In the genomic region with DNA sequence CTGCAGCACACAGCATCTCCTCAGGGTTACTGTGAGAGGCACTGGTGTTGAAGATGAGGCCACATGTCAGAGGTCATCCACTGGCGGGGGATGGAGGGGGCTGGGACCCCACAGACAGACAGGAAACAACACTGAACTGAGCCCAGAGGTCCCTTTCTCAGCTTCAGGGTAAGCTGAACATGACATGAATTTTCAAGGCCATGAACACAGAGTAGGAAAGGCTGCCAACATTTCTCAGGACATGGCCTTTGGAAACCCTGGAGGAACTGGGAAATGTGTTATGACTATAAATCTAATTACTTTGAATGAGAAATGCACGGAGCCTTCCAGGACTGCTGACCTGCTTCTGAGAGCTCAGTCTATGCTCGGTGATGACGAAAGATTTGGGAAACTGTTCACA, we compare ENCODE assay signal across 10 mouse cellular contexts.
A peak's percentile ranks its signal among the peaks of the same experiment; 100 is the strongest.
DNase-seq lines count a peak whose midpoint lies in the region; ATAC-seq and TF ChIP-seq lines count a peak whose summit lies in the region.
"Had no signal": no experiment of that assay in that cellular context is flagged by ENCODE, and none has a peak within 500 bp of the region (broad histone marks: within the 10 kb centered on the region; RNA-seq: fewer than 3 reads in every experiment).

No protein-coding gene starts in this region.

- no peak overlapping the region for H3K9ac ChIP-seq in hindbrain, embryonic 15.5 days
- no peak overlapping the region for H3K9ac ChIP-seq in hindbrain, embryonic 12.5 days
- H3K9ac ChIP-seq in heart, adult 2 months (ENCODE audit: low read depth, low read length) = no peak overlapping the region
- H3K9ac ChIP-seq: embryonic facial prominence, embryonic 12.5 days had no signal

- peaks cover 3% of the 10 kb centered on the region; the same call in 1 of the 2 replicates for H3K4me1 ChIP-seq in hindbrain, embryonic 15.5 days (replicated peaks)
- no peaks in the 10 kb centered on the region for H3K4me1 ChIP-seq in hindbrain, embryonic 12.5 days
- H3K4me1 ChIP-seq in heart, adult 2 months (ENCODE audit: control insufficient read depth, insufficient read depth, low read length) = no peaks in the 10 kb centered on the region
- H3K4me1 ChIP-seq: embryonic facial prominence, embryonic 12.5 days had no signal

- DNase-seq in MN1 (ENCODE audit: low spot score) = peak; percentile 59
- peak; percentile 61 for DNase-seq in fibroblast of lung, adult 2 months (ENCODE audit: low read depth)
- peak; percentile 40 to 58 for DNase-seq in kidney, postnatal 36 days
- DNase-seq in yolk sac, embryonic 10.5 days (ENCODE audit: low spot score) = no peak
- DNase-seq in heart, adult 9 months (ENCODE audit: low spot score in 2 of 2) = no peak
- DNase-seq in heart, adult 2 months = no peak

- TF ChIP-seq POLR2A in heart, adult 2 months (IDR thresholded peaks at IDR 0.05; ENCODE audit: insufficient read depth, low read depth, low read length) = no peak

- TF ChIP-seq EP300 in heart, adult 2 months (IDR thresholded peaks at IDR 0.05; ENCODE audit: insufficient read depth, low read depth, low read length) = no peak

- TF ChIP-seq CTCF in heart, adult 2 months (IDR thresholded peaks at IDR 0.05) = no peak

- H3K4me3 ChIP-seq in hindbrain, embryonic 15.5 days = no peak overlapping the region
- H3K4me3 ChIP-seq in hindbrain, embryonic 12.5 days = no peak overlapping the region
- H3K4me3 ChIP-seq in heart, adult 2 months = no peak overlapping the region
- H3K4me3 ChIP-seq: embryonic facial prominence, embryonic 12.5 days had no signal

- no peak overlapping the region for H3K27ac ChIP-seq in hindbrain, embryonic 15.5 days (replicated peaks)
- H3K27ac ChIP-seq in hindbrain, embryonic 12.5 days = no peak overlapping the region
- no peak overlapping the region for H3K27ac ChIP-seq in heart, adult 2 months
- H3K27ac ChIP-seq: embryonic facial prominence, embryonic 12.5 days had no signal

- ATAC-seq in hindbrain, embryonic 15.5 days (ENCODE audit: low FRiP score, low read depth) = peak; percentile 45; the same call in 1 of the 2 replicates
- ATAC-seq in hindbrain, embryonic 12.5 days (ENCODE audit: low FRiP score) = no peak
- ATAC-seq: intestine, postnatal 0 days had no signal

- H3K79me2 ChIP-seq in heart, adult 2 months (replicated peaks; ENCODE audit: control insufficient read depth, insufficient read depth, low read length) = no peaks in the 10 kb centered on the region

- H3K4me2 ChIP-seq in hindbrain, embryonic 15.5 days = no peak overlapping the region
- H3K4me2 ChIP-seq in hindbrain, embryonic 12.5 days (replicated peaks) = no peak overlapping the region
- H3K4me2 ChIP-seq: embryonic facial prominence, embryonic 12.5 days had no signal

- H3K9me3 ChIP-seq in hindbrain, embryonic 15.5 days = no peaks in the 10 kb centered on the region
- H3K9me3 ChIP-seq in hindbrain, embryonic 12.5 days (replicated peaks) = no peaks in the 10 kb centered on the region
- H3K9me3 ChIP-seq: embryonic facial prominence, embryonic 12.5 days had no signal

- WGBS in hindbrain, embryonic 15.5 days = 49% methylated on average over 4 of the region's 4 CpGs
- 65% methylated on average over 4 of the region's 4 CpGs for whole genome bisulfite sequencing in hindbrain, embryonic 12.5 days
- 75% methylated on average over 4 of the region's 4 CpGs for WGBS in heart, adult 2 months

- intact Hi-C loops in heart, adult 2 months (cut with DNase I) = no loop called here

- no peaks in the 10 kb centered on the region for H3K27me3 ChIP-seq in hindbrain, embryonic 15.5 days
- no peaks in the 10 kb centered on the region for H3K27me3 ChIP-seq in hindbrain, embryonic 12.5 days
- H3K27me3 ChIP-seq in heart, adult 2 months (ENCODE audit: control insufficient read depth, insufficient read depth, low read length) = no peaks in the 10 kb centered on the region
- H3K27me3 ChIP-seq: embryonic facial prominence, embryonic 12.5 days had no signal

- H3K36me3 ChIP-seq in hindbrain, embryonic 15.5 days = no peaks in the 10 kb centered on the region
- no peaks in the 10 kb centered on the region for H3K36me3 ChIP-seq in hindbrain, embryonic 12.5 days
- no peaks in the 10 kb centered on the region for H3K36me3 ChIP-seq in heart, adult 2 months (ENCODE audit: control insufficient read depth, insufficient read depth, low read length)
- H3K36me3 ChIP-seq: embryonic facial prominence, embryonic 12.5 days had no signal

Comparison
In these comparisons a context has a peak if more than half of its experiments do, and no peak if none do; other contexts are left out.
1. DNase-seq: peak in MN1 (single experiment), fibroblast of lung, adult 2 months (single experiment) and kidney, postnatal 36 days (2 of 2); none in yolk sac, embryonic 10.5 days (single experiment), heart, adult 9 months (0 of 2) and heart, adult 2 months (0 of 2).